Mouse (Mus musculus) adrenal gland, postnatal 10 days (tissue): ENCODE measurements at regions not wholly inside any gene's neighbourhood (a gene's known extent, or its start where the extent isn't known, plus 50 kb on each side); places are given as distances from the start of the nearest gene placed in this dataset.

Experiments
- DNase-seq: peaks from one replicate; pipeline ENCODE4 v3.0.0; 2021; ENCODE audit warnings: mixed read lengths

GRCm38 (mm10) chr11:31721908-31722307 is 50.2 kb upstream of the Bod1 start:
- no peak for DNase-seq

GRCm38 (mm10) chr11:31724506-31724905 is 52.8 kb upstream of the Bod1 start:
- DNase-seq: no peak

DNA sequence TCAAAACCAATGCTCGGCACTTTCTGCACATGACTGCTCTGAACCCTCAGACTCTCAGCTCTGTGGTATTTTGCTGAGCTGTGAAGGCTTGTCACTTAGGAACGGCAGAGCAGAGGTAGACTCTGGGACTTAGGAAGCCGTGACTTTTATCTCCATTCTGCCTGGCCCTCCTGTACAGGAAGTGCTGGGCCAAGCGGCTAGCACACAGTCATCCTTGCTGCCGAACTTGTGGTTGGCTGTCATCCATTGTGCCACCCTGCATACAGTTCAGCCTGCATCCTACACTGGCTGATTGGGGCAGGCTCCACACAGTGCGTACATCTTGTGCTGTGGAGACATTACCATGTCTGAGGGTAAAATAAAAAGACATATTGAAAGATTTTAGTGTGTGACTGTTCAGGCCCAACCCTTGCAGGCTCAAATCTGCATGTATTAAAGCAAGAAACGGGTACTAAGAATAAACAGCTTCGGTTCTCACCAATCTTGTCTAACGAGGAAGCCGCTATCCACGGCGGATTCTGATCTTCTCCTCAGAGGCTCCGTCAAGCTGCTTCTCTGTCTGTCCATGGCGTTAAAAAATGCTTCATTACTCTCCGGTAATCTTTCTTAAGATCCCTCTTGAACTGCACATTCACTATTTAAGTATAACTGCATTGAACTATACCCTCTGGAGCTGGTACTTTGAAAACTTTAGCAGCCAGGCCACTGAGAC is 54.4 kb upstream of the Bod1 start:
- no peak for DNase-seq

GRCm38 (mm10) chr11:31727289-31727688 is 55.6 kb upstream of the Bod1 start:
- DNase-seq: no peak

DNA sequence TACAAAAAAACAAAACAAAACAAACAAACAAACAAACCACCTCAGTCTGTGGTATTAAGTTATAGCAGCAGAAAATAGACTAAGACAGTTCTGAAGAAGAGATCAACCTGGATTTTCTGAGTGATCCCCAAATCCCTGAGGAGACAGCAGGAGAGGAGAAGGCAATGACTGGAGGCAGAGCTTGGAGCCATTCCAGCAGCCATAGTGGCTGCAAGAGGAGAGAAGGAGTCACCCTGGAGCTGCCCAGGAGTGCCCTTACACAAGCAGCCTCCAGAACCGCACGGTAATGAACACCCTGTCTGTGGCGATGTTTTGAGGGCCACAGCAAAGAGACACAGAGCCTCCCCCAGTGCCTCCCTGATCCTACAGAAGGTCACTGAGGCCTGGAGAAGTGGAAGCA is 58.0 kb upstream of the Bod1 start:
- DNase-seq: peak; percentile 48

- no peak for DNase-seq
These were observed 58.5 kb upstream of the Bod1 start for GRCm38 (mm10) chr11:31730181-31730580.

- no peak for DNase-seq
These were observed 59.0 kb upstream of the Bod1 start for GRCm38 (mm10) chr11:31730680-31731079.

- DNase-seq: no peak
These were observed 59.8 kb upstream of the Bod1 start for GRCm38 (mm10) chr11:31731459-31731858.

DNA sequence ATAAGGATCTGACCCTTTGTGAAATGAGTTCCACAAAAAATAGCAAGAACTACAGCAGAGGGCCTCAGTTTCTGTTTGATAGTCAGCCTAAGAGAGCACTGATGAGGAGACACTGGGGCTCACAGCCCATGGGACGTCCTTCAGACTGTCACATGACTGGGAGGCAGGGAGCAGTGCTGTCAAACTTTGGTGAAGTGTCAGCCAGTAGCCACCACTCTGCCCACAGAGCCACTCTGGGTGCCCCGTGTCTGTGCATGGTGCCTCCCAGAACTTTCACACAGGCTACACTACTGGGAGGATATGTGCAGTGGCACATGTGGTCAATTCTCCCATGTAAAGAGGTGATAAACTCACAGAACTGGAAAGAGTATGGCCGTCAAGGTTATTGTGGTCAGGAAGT is 60.7 kb upstream of the Bod1 start:
- DNase-seq: no peak

DNA sequence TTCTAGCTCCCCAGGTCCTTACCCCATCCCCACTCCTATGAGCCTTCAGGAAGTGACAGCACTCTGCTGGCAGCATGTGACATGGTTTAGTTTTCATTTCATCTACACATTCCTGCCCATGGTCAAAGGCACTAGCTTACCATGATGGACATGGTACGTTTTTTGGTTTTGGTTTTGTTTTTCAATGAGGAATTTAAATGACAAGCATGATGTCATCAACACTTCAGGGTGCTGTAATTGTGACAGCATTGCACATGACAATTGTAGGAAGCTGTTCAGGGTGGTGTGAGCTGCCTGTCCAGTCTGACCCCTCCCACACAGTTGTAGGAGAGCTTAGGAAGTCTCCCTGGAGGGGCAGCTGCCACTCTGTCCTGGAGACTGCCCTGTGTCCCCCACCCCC is 61.3 kb upstream of the Bod1 start:
- DNase-seq: no peak

GRCm38 (mm10) chr11:31734091-31734490 is 62.4 kb upstream of the Bod1 start:
- peak; percentile 30 for DNase-seq

DNA sequence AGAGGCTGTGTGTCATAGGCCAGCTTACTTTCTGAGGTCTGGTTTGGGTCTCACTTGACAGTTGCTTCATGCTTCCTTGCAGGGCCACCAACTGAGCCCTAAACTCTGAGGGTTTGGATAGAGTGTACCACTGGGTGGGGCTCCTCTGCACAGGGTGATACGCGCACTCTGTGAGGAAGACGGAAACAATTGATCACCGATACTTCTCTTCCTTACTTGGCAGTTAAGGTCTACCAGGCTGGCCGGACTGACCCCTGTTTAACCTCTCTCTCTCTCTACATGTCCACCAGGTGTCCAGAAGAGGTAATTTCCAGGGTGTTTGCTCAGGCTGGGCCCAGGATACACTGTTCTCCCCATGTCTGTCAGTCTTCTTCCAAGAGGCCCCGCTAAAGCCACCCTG is 63.6 kb upstream of the Bod1 start:
- DNase-seq: no peak

- no peak for DNase-seq
These were observed 64.4 kb upstream of the Bod1 start for GRCm38 (mm10) chr11:31736086-31736485.

- peak; percentile 34 for DNase-seq
These were observed 64.9 kb upstream of the Bod1 start for GRCm38 (mm10) chr11:31736556-31737089.

DNA sequence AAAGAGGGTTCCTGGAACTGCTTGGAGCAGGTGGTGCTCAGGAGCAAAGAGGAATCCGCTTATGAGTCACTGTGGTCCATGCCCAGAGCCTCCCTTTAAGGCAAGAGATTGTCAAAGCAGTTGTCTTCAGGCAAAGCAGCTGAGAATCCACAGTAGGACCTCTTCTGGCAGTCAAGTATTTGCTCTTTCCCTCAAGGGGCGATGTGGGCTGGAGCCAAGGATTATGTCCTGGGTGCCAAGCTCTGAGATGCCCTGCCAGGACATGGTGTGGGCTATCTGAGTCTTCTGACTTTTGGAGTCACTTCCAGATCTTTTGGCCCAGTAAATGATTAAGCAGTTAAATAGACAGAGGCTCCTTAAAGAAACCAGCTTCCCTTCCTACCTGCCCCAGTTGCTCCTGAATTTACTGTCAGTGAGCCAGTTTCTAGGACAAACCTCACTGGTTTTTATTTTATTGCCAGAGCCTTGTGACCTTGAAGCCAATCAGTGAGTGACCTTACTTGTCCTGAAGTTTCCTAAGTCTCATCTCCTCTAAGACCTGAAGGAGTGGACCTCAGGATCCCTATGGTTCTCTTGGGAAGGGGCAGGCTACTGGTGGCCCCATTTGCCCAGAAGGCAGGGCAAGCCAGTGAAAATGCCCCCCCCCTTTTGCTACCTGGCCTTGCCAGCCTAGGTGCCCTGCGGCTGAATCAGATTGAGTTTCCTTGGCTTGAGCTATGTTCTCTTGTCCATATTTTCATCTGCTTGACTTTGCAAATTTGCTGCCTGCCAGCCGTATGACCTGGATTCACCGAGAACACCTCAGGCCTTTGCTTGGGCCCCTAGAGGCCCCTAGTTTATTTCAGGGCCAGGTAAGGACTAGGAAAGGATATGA is 66.7 kb upstream of the Bod1 start:
- peak; percentile 59 for DNase-seq

- no peak for DNase-seq
These were observed 68.7 kb upstream of the Bod1 start for GRCm38 (mm10) chr11:31740409-31740808.

DNA sequence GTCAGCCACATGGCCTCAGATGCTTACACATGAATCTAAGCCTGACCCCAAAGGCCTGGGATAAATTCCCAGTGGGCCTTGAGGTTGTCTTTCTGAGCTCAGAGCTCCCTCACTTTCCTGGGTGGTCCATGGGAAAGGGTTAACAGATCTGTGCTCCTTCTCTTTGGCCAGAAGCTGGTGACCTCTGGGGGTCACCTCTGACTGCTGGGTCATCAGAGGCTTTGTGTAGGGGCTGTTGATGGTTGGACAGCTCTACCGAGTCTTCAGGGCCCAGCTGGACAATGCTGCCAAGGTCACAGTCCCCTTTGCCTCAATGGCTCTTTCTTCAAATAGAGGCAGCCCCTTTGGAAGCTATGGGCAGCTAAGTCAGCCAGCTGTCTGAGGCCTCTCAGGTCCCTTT is 70.5 kb upstream of the Bod1 start:
- DNase-seq: no peak

DNA sequence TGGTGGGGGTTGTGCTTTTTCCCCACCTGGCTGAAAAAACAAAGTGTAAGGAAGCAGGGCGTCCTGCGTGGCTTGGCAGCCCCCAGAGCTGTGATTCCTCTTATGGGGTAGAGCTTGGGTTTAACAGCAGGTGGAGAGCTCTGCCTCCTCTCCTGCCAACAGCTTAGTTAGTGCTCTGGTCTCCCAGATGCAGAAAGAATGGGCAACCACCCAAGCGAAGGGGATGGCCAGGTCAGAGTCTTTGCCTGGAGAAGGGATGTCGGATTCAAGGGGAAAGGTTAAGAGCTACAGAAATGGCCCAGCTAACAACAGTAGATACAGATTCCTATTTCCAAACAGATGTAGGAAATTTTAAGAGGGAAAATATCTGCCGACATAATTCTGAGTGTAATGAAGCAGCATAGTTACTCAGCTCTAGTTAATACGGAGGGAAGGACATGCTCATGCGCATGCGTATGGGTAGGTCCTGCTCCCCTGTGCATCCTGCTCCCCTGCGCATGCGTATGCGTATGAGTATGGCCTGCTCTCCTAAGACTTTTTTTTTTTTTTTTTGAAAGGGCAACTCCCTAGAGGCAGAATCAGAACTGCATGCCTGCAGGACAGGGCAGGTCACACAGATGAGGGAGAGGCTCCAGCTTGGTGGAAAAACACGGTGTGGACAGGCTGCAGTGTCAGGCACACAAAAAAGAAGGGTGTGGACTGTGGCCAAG is 72.5 kb upstream of the Bod1 start:
- no peak for DNase-seq

DNA sequence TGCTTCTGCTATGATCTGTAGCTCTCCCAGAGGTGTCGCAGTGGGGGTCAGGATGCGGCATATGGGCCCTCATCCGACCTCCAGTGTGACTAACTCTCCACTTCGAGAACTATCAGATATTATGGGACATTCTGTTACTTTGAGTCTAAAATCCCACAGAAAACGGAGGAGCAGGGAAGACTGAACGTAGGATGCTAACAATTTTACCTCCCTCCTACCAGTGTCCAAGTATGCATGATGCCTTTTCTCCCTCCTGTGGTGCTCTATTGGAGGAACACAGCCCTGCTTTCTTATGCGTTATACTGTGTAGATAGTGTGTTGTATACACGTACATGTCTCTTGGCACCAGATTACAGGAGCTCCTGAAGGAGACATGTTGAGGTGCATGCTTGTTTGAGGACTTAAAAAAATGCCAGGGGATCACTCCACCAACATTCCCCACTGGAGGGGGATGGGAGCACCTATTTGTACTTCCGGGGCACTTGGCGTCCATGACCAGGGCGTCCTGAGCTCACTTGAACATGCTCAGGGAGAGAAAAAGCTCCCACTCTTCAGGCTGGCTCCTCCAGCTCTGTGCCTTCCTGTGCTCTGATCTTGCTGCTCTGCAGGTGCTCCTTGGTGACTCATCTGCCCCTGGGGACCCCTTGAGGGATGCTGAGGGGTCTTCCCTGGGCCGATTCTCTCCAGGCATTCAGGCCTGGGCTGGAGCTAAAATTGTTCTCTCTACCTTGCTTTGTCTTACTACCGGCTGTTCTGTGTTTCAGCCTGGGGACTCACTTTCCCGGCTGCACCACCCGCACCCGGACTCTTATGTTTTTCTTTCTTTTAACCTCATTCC is 73.6 kb upstream of the Bod1 start:
- no peak for DNase-seq

GRCm38 (mm10) chr11:31745866-31746248 is 74.2 kb upstream of the Bod1 start:
- DNase-seq: no peak

GRCm38 (mm10) chr11:31746488-31746887 is 74.8 kb upstream of the Bod1 start:
- no peak for DNase-seq

DNA sequence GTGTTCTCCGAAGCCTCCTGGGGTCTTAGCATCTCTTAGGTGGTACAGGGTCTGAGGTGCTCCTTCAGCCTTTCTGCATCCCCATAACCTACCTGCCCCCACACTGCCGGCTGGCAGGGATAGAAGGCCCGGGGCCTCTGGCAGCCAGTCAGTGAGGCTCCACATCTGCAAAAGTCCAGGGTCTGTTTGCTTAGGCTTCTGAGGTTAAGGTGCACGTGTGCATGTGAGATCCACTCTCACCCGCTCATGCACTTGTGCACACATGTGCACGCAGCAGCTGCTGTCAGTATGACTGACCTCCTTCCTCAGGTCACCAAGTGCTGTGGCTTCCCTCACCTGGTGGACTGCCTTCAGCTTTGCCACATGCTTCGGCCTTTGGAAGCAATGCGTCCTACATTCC is 75.3 kb upstream of the Bod1 start:
- no peak for DNase-seq
